Mouse (Mus musculus) urinary bladder, postnatal 36 days (tissue): ENCODE measurements around the gene Pla2g2f.

Source experiments
- DNase-seq, 2 experiments: peaks; one replicate each; pipeline ENCODE4 v3.0.0; 2022; ENCODE audit warnings: low spot score in 2 of 2, mixed read lengths in 1 of 2

The Pla2g2f gene

GRCm38 (mm10) chr4:138757416-138757815, at the start of gene Pla2g2f:
Gene Pla2g2f, minus strand, starts transcription at chr4:138757626.
- DNase-seq, result no peak

GRCm38 (mm10) chr4:138806920-138807541, 49.6 kb upstream of the Pla2g2f start:
- no peak for DNase-seq

GRCm38 (mm10) chr4:138806160-138806559, 48.7 kb upstream of the Pla2g2f start:
- no peak for DNase-seq

- no peak for DNase-seq
These were observed 47.8 kb upstream of the Pla2g2f start for GRCm38 (mm10) chr4:138805248-138805647.

- no peak for DNase-seq
These were observed 45.5 kb upstream of the Pla2g2f start for GRCm38 (mm10) chr4:138802917-138803316.

- no peak for DNase-seq
These were observed 44.2 kb upstream of the Pla2g2f start for GRCm38 (mm10) chr4:138801631-138802030.

GRCm38 (mm10) chr4:138800134-138800744, 42.8 kb upstream of the Pla2g2f start:
- no peak for DNase-seq

- no peak for DNase-seq
These were observed 39.8 kb upstream of the Pla2g2f start for GRCm38 (mm10) chr4:138797217-138797570.

- no peak for DNase-seq
These were observed 39.2 kb upstream of the Pla2g2f start for GRCm38 (mm10) chr4:138796513-138797216.

GRCm38 (mm10) chr4:138794344-138794743, 36.9 kb upstream of the Pla2g2f start:
- no peak for DNase-seq

- peak in 1 of 2 experiments; percentile 23 for DNase-seq
These were observed 35.9 kb upstream of the Pla2g2f start for GRCm38 (mm10) chr4:138793276-138793675.

GRCm38 (mm10) chr4:138792599-138792998, 35.2 kb upstream of the Pla2g2f start:
- peak; percentile 30 to 39 for DNase-seq

- DNase-seq, result no peak
These were observed 34.0 kb upstream of the Pla2g2f start for GRCm38 (mm10) chr4:138791452-138791851.

- no peak for DNase-seq
These were observed 31.0 kb upstream of the Pla2g2f start for GRCm38 (mm10) chr4:138788381-138788780.

GRCm38 (mm10) chr4:138786141-138786540, 28.7 kb upstream of the Pla2g2f start:
- DNase-seq, result no peak

GRCm38 (mm10) chr4:138785721-138786120, 28.3 kb upstream of the Pla2g2f start:
- DNase-seq, result no peak

- DNase-seq, result no peak
These were observed 24.7 kb upstream of the Pla2g2f start for GRCm38 (mm10) chr4:138782098-138782497.

GRCm38 (mm10) chr4:138780300-138780699, 22.9 kb upstream of the Pla2g2f start:
- DNase-seq, result no peak

GRCm38 (mm10) chr4:138777417-138778407, 20.3 kb upstream of the Pla2g2f start:
- no peak for DNase-seq

GRCm38 (mm10) chr4:138775435-138775834, 18.0 kb upstream of the Pla2g2f start, which contains the start of gene Pla2g2d:
Gene Pla2g2d, plus strand, starts transcription at chr4:138775735.
- no peak for DNase-seq

- no peak for DNase-seq
These were observed 15.0 kb upstream of the Pla2g2f start for GRCm38 (mm10) chr4:138772386-138772785.

- no peak for DNase-seq
These were observed 14.5 kb upstream of the Pla2g2f start for GRCm38 (mm10) chr4:138771970-138772369.
